Mouse (Mus musculus) lung, adult 2 months (tissue): Measurements from ENCODE around the gene Slc16a4. TPM values are rescaled to one million over a fixed set of nuclear protein-coding genes. Genes with fewer than 3 reads are reported as not detected.
A peak's percentile ranks its signal among the peaks of the same experiment; 100 is the strongest.

Experiments used
- DNase-seq: peaks from one replicate; pipeline ENCODE4 v3.0.0; 2022
- H3K4me1 ChIP-seq: fragments of 200-500 bp; 2 replicates; pipeline ENCODE4 v1.6.1; 2011; ENCODE audit warnings: low read length; ENCODE audit not compliant: control insufficient read depth, insufficient read depth
- H3K4me3 ChIP-seq: fragments of 200-500 bp; replicated peaks from 2 replicates; pipeline ENCODE3; 2011; ENCODE audit warnings: low read depth, mild to moderate bottlenecking, control low read depth, low read length; ENCODE audit errors: extremely low read depth
- CTCF ChIP-seq: fragments of 200-500 bp; IDR thresholded peaks from 2 replicates; pipeline ENCODE4 v1.5.1; 2011; ENCODE audit warnings: mild to moderate bottlenecking, low read length, control low read depth; ENCODE audit not compliant: insufficient read depth
- POLR2A ChIP-seq: fragments of 200-500 bp; IDR thresholded peaks from 2 replicates; pipeline ENCODE4 v1.6.1; 2011; ENCODE audit warnings: low read depth, mild to moderate bottlenecking, control low read depth, low read length, borderline replicate concordance; ENCODE audit errors: extremely low read depth
- WGBS: fragments of 180-500 bp; shearing (Covaris S2); methylation state at CpG from one replicate; pipeline ENCODE4 v1.1.7; 2018; 5-methylcytosine and 5-hydroxymethylcytosine counted together
- polyA plus RNA-seq: library from polyadenylated mRNA; depleted of rRNA; stranded (reverse); fragments of >200 nt; gene quantifications from 2 replicates; pipeline ENCODE4 v1.2.3, GENCODE M21; 2012

Slc16a4 gene
- polyA plus RNA-seq, 1 experiment = 0.44 TPM

DNA sequence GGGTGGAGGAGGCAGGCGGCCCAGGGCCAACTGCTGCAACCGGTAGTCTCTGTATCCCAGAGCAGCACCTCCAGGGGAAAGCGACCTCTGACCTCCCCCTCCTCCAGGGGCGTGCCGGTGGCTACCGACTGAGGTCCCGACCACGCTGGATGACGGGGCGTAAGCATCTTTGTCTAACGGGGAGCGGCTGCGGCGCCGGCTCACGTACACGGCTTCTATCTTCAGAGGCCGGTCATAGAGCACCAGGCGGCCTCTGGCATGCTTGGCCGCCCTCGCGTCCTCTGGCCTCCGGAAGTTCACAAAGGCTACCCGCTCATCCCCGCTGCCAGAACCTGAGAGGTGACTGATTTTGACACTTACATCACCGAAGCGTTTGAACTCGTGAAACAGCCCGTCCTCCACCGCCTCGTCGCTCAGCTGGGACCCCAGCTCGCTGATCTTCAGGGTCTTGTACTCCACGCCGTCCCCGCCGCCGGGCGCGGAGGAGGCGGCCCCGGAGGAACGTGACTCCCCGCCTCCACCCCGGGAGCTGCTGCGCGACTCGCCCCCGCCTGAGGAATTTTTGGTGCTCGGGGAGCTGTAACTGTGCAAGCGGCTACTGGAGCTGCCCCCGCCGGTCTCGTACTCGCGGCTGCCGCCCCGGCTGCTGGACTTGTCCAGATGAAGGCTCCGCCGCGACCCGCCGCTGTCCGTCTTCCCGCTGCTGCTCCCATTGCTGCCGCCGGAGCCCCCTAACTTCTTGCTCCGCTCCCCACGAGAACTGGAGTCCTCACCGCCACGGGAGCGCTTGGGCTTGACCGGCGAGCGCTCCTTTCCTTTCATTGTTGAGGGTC lies 41.3 kb downstream of the Slc16a4 start:
- WGBS = under 1% methylated on average over 75 of the region's 75 CpGs
- no peak for DNase-seq

DNA sequence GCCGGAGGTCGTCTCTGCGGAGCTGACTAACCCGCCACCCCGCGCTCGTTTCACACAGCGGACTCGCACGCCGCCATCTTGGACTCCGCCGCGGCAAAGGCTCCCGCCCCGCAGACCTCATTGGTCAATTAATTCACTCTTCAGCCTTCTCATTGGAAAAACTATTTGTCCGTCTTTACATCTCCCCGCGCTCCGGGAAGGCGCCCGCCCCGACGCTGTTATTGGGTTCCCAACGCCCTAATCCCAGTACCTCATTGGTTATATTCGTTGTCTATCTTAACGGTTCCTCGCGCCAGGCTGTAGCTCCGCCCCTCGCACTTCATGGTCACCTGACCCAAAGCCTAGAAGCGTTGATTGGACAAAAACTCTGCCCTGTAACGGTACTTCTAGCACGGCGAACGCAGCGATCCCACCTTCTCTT lies 41.9 kb downstream of the Slc16a4 start:
- H3K4me3 ChIP-seq = peak overlapping the region; percentile 92
- WGBS = under 1% methylated on average over 37 of the region's 37 CpGs
- TF ChIP-seq POLR2A = peak; percentile 77; the same call in 1 of the 2 replicates
- TF ChIP-seq CTCF = no peak
- peaks cover 15% of the 10 kb centered on the region for H3K4me1 ChIP-seq
- peak; percentile 91 for DNase-seq

More for the DNA sequence above, 41.3 kb downstream of the Slc16a4 start:
- TF ChIP-seq POLR2A (no peak), CTCF (no peak)
- peak overlapping the region; percentile 92 for H3K4me3 ChIP-seq
- peaks cover 15% of the 10 kb centered on the region for H3K4me1 ChIP-seq

DNA sequence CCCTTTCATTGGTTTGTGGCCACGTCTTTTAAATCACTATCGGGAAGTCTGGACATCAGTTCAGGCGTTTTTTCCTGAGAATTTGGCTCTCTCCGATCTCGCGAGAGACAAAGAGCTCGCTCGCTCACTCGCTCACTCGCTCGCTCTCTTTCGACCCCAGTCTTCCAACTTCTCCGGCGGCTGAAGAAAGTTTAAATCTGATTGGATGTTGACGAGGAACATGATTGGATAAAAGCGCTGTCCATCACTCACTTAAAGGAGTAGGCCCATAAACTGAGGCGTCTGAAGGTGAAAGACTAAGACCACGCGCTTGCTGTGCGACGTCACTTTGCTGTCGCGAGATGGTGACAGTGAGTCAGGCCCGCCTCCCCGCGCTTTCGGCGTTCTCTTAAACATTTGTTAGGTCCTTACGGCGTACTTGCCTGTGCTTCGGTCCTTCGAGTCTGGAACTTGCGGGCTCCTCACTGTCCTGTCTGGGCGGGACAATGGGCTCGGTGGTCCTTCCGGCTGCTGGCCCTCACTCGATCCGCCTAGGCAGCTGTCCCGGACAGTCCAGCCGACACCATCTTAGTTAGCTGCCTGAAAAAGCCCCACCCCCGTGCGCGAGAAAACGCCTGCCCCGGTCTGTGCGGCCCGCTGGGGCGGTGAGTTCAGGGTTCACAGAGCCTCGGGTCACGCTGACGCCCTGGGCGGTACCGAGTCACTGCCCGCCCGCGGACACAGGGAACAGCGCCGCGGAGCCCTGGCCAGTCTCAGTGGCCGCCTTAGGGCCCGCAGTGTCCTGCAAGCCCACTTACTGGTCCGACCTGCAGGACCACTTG lies 42.6 kb downstream of the Slc16a4 start, which contains the start of gene Rbm15:
Gene Rbm15 (minus strand): TSS at position 293 of the 821 bp plus-strand sequence.
- TF ChIP-seq POLR2A (peak; percentile 91), CTCF (no peak)
- peaks cover 15% of the 10 kb centered on the region for H3K4me1 ChIP-seq
- DNase-seq = peak; percentile 93
- 1% methylated on average over 62 of the region's 62 CpGs for WGBS
- peak within 1 kb of the TSS; percentile 92 for H3K4me3 ChIP-seq

DNA sequence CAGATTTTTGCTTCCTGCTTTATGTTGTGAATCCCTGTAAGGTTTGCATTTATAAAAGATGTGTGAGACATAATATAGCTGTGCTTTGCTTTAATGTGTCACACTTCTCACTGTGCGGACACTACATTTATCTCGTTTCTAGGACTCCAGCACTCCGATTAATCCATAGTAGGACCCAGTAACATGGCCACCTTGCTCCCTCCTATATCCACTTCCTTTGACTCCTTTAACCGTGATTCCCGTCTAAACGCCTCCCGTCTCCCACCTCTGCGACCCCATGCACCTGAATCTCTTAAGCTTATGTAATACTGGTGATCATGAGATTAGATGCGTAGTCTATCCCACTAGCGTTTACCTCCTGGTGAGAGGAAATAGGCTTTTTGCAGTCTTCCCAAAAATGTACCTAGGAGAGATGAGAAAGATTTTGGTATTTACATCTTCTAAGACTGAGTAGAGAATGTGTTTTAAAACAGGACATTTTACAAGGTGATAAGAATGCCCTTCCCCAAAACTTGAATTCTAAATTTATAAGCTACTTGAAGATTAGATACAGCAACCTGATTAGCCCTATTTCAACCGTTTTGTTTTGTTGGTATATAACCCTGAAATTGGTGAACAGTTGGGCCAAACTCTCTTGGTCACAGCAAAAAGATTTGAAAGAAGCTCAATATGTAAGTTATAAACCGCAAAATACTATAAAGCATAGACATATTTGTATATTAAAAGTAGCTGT lies 43.3 kb downstream of the Slc16a4 start:
- WGBS = 12% methylated on average over 12 of the region's 12 CpGs
- H3K4me3 ChIP-seq = peak overlapping the region; percentile 92
- peaks cover 15% of the 10 kb centered on the region for H3K4me1 ChIP-seq
- TF ChIP-seq POLR2A = no peak
- no peak for DNase-seq

DNA sequence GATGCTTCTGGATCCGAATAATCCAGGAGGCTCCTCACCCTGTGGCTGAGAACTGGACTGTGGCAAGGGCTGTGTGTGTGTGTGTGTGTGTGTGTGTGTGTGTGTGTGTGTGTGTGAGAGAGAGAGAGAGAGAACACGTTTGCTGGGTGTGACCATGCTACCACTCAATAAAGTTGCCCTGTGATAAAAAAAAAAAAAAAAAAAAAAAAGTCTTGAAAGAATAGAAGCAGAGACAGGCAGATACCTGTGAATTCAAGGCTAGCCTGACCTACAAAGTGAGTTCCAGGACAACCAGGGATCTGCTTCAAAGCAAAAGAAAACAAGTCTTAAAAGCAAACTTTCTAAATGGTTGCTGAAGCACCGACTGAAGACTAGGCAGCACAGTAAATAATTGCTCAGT lies 52.9 kb downstream of the Slc16a4 start:
- TF ChIP-seq POLR2A (no peak), CTCF (no peak)
- DNase-seq = no peak
- 50% methylated on average over 3 of the region's 3 CpGs for WGBS
- Histone ChIP-seq H3K4me1 (no peaks in the 10 kb centered on the region), H3K4me3 (no peak overlapping the region)

DNA sequence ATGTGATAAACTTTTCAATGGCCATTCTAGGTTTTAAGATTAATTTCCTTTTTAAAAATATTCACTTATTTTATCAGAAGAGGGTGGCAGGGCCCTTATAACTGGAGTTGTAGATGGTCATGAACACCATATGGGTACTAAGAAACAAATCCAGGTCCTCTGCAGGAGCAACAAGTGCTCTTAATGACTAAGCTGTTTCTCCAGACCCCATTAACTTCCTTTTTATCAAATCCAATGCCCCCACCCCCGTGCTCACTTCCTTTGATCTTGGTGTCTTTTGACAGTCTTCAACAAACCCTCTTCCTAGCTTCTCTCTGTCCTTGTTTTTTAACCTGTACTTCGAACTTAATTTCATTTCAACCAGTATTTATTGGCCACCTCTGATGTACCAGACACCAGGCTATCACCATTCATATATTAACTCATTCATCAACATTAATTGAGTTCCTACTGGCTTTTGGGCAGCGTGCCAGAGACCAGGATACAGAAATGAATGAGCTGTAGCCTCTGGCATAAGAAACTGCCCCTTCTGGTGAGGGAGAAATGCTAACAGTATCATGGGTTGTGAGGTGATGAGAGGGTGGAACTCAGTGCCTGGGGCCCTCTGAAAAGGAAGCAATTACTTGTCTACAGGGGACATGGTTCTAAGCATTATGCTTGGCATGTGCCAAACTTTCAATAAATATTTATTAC lies 54.1 kb downstream of the Slc16a4 start:
- no peak for DNase-seq
- Histone ChIP-seq H3K4me1 (no peaks in the 10 kb centered on the region), H3K4me3 (no peak overlapping the region)
- TF ChIP-seq POLR2A (no peak), CTCF (no peak)
- WGBS = 19% methylated on average over 3 of the region's 3 CpGs

DNA sequence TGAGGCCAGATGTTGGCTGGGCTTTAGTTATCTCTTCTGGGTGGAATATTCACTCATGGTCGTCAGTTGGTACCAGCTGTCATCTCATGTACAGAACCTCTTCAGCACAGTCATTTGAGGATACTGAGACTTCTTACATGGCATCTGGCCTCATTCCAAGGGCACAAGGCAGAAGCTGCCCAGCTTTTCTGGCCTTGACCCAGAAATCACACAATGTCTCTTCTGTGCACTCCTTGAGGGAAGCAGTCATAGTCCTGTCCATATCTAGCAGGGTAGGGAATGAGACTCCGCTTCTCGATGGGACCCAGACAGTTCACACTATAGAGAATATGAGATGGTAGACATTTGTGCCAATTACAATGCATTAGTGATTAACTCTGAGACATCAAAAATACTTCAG lies 58.0 kb downstream of the Slc16a4 start:
- Histone ChIP-seq H3K4me3 (no peak overlapping the region), H3K4me1 (no peaks in the 10 kb centered on the region)
- no peak for DNase-seq
- 66% methylated on average over 3 of the region's 3 CpGs for WGBS
- no peak for TF ChIP-seq POLR2A
- TF ChIP-seq CTCF = no peak

DNA sequence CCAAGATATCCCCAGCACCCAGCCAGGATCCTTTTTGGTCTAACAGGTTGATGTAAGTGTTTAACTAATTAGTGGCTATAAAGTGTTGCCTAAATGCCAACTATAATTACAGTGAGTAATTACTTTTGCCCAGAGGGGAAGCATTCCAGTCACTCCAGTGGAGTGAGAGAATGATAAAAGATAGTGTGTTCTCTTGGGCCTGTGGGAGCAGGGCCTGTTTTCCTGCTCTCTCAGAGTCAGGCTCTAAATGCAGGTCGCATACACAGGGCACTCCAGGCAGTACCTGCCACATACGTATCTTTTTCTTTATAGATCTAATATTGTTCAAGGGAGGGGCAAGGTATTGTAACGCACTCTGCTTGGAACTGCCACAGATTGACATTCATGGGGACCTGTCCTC lies 60.7 kb downstream of the Slc16a4 start:
- no peak for DNase-seq
- Histone ChIP-seq H3K4me1 (no peaks in the 10 kb centered on the region), H3K4me3 (no peak overlapping the region)
- TF ChIP-seq CTCF = no peak
- TF ChIP-seq POLR2A = no peak
- 67% methylated on average over 3 of the region's 3 CpGs for WGBS

DNA sequence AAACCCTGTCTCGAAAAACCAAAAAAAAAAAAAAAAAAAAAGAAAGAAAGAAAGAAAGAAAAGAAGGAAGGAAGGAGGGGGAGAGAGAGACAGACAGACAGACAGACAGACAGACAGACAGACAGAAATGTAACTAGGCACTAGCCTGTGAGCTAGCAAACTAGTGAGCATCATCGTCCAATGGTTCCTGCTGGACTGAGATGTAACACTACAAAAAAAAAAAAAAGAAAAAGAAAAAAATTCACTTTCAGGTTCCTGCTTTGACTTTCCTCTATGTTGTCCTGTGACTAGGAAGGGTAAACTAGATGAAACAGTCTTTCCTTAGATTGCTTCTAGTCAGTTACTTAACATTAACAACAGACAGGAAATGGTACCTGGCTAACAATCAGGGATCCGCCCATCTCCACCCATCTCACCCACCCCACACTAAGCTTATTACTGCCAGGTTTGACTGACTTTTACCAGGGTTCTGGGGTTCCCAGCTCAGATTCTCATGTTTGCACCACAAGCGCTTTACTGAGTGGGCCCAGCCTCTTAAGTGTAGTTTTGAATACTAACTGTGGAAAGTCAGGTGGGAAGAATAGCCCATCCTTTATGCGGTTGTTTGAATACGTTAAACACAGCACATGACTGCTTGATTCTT lies 64.7 kb downstream of the Slc16a4 start:
- whole genome bisulfite sequencing = 82% methylated on average over 6 of the region's 6 CpGs
- no peak for DNase-seq
- H3K4me1 ChIP-seq = 0 out of 2 replicates have a peak, but pooled peaks cover 2% of the 10 kb centered on the region
- no peak for TF ChIP-seq CTCF
- TF ChIP-seq POLR2A = no peak
- H3K4me3 ChIP-seq = no peak overlapping the region
